Mouse (Mus musculus): ENCODE measurements at regions not wholly inside any gene's neighbourhood (a gene's known extent, or its start where the extent isn't known, plus 50 kb on each side); places are given as distances from the start of the nearest gene placed in this dataset.

DNA sequence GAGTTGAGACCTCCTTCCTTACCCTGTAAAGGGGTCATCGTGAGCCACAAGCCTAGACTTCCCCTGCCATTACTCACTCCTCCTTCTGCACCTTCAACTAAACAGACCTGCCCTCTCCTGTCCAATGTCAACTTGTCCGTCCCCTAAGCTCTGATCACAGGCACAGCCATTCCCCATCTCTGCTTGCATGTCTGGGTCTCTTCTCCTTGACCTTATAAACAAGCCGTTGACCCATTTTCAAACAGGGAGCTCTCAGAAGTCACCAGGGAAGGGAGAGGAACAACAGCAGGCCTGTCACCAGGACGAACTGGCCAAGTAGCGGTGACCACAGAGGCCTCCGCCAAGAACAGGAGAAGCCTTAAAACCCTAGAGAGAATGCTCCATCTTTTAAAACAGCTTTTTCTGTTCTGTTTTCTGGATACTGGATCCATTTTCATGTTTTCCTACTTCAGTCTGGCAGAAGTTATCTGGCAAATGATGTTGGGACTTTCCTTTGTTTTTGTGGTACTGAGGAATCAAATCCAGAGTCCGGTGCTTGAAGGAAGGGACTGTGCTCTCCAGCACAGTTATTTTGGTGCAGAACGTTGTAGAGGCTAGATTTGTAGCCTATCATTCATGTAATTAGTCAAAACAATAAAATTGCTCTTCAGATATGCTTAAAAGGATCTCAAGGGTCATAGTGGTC is 302.2 kb upstream of the Hnrnpa3 start:
- ATAC-seq (ENCODE audit: low FRiP score): no peak
- no peak overlapping the region for H3K9ac ChIP-seq (replicated peaks)
- no peak overlapping the region for H3K4me3 ChIP-seq (replicated peaks)
- WGBS: 83% methylated on average over 8 of the region's 8 CpGs
- no peak overlapping the region for H3K4me2 ChIP-seq
- no peaks in the 10 kb centered on the region for H3K36me3 ChIP-seq
- no peaks in the 10 kb centered on the region for H3K9me3 ChIP-seq (replicated peaks)
- peaks cover 19% of the 10 kb centered on the region for H3K4me1 ChIP-seq
- no peak overlapping the region for H3K27ac ChIP-seq (replicated peaks)
- no peaks in the 10 kb centered on the region for H3K27me3 ChIP-seq (replicated peaks)

GRCm38 (mm10) chr2:75357516-75357915 is 301.5 kb upstream of the Hnrnpa3 start:
- WGBS: 85% methylated on average over 2 of the region's 2 CpGs
- Histone ChIP-seq H3K9ac (replicated peaks) (no peak overlapping the region), H3K36me3 (no peaks in the 10 kb centered on the region), H3K4me2 (no peak overlapping the region), H3K27ac (replicated peaks) (no peak overlapping the region), H3K4me1 (peaks cover 14% of the 10 kb centered on the region), H3K27me3 (replicated peaks) (no peaks in the 10 kb centered on the region), H3K4me3 (replicated peaks) (no peak overlapping the region), H3K9me3 (replicated peaks) (no peaks in the 10 kb centered on the region)
- ATAC-seq (ENCODE audit: low FRiP score): no peak

DNA sequence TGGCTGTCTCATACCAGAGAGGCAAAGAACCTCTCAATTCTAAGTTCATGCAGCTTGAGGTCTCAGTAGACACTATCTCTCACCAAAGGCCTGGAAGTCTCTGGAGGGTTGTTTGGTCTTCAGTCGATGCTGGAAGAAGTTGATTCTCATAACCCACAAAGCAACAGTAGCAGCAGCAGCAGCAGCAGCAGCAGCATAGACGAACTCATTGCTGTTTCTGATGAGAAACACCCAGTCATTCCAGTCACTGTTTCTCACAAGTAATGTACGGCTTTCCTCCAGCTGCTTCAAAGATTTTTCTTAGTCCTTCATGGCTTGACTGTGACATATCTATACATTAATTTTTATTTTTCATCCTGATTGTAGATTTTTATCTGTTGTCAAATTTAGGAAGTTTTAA is 298.1 kb upstream of the Hnrnpa3 start:
- ATAC-seq (ENCODE audit: low FRiP score): no peak
- H3K4me1 ChIP-seq: no peaks in the 10 kb centered on the region
- WGBS: 85% methylated on average over 3 of the region's 3 CpGs
- no peak overlapping the region for H3K9ac ChIP-seq (replicated peaks)
- H3K4me2 ChIP-seq: no peak overlapping the region
- no peaks in the 10 kb centered on the region for H3K27me3 ChIP-seq (replicated peaks)
- H3K9me3 ChIP-seq (replicated peaks): no peaks in the 10 kb centered on the region
- H3K27ac ChIP-seq (replicated peaks): no peak overlapping the region
- no peaks in the 10 kb centered on the region for H3K36me3 ChIP-seq
- H3K4me3 ChIP-seq (replicated peaks): no peak overlapping the region

DNA sequence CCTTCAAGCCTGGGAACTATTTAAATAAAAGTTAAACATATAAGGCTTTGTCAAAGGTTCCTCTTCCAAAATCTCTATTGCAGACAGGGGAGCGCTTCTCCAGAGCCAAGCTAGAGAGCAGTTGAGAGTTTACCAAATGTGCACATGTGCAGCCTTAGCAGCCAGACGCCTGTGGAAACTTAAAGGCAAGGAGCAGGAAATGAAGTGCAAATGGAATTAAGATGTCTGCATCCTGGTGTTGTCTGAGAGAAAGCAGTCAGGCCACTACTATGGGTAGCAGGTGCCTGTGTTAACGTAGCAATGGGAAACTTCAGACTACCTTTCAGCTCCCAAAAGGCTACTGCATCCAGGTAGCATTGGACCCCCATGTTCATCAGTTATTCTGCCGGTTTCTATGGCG is 282.4 kb upstream of the Hnrnpa3 start:
- ATAC-seq (ENCODE audit: low FRiP score): no peak
- no peaks in the 10 kb centered on the region for H3K27me3 ChIP-seq (replicated peaks)
- H3K9me3 ChIP-seq (replicated peaks): no peaks in the 10 kb centered on the region
- peaks cover 11% of the 10 kb centered on the region for H3K4me1 ChIP-seq
- H3K4me3 ChIP-seq (replicated peaks): no peak overlapping the region
- H3K4me2 ChIP-seq: no peak overlapping the region
- H3K27ac ChIP-seq (replicated peaks): no peak overlapping the region
- WGBS: 76% methylated on average over 5 of the region's 5 CpGs
- no peak overlapping the region for H3K9ac ChIP-seq (replicated peaks)
- H3K36me3 ChIP-seq: no peaks in the 10 kb centered on the region

DNA sequence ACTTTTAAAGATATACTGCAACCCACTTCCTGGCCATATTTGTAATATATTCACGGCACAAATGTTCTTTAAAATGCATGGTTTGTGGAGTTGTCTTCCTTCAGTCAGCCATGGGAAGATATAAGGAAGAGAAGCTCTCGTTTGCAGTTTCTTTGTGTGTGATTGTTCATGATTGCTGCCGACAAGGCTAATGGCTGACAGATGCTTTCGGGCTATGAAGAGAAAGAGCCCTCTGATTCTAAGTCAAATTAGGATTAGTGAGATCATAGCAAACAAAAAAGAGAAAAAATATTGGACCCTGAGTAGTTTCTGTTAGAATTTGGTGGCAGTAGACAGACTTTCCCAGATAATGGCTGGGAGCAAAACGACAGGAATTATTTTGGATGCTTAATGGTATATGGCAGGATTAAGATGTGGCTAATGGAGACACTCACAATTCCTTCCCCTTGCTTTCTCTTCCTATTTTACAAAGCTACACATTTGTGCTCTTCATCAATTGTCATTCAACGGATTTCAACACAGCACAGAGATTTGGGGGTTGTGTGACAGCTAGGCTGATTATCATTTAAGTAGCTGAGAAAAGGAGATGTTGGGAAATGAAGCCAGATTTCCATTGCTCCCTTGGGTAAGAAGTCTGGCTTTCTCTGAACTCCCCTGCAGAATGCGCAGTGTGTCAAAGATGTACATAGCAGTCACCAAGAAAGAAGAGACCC is 273.4 kb upstream of the Hnrnpa3 start:
- Histone ChIP-seq H3K27ac (replicated peaks) (0 out of 2 replicates have a peak overlapping the region, but pooled peaks have one; percentile 4), H3K4me3 (replicated peaks) (no peak overlapping the region), H3K4me2 (no peak overlapping the region), H3K9ac (replicated peaks) (no peak overlapping the region), H3K27me3 (replicated peaks) (no peaks in the 10 kb centered on the region), H3K9me3 (replicated peaks) (no peaks in the 10 kb centered on the region), H3K4me1 (peaks cover 11% of the 10 kb centered on the region; the same call in 1 of the 2 replicates), H3K36me3 (no peaks in the 10 kb centered on the region)
- no peak for ATAC-seq (ENCODE audit: low FRiP score)
- WGBS: 44% methylated on average over 7 of the region's 7 CpGs

DNA sequence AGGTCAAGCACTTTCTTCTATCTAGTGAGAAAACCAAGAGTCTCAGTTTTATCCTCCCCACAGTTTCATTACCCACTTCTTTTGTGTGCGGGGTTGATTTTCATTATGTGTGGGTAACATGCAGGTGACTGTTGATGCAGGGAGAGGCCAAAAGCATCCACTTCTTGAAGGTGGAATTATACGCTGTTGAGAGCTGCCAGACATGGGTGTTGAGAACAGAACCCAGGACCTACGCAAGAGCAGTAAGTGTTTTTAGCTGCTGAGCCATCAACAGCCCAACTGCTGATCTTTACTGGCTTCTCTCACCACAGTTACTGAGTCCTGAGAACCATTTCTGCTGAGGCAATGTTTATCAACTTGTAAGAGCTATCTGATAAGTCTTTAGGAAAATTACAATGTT is 272.4 kb upstream of the Hnrnpa3 start:
- 94% methylated on average over 3 of the region's 3 CpGs for WGBS
- H3K36me3 ChIP-seq: no peaks in the 10 kb centered on the region
- H3K4me3 ChIP-seq (replicated peaks): no peak overlapping the region
- ATAC-seq (ENCODE audit: low FRiP score): no peak
- no peaks in the 10 kb centered on the region for H3K27me3 ChIP-seq (replicated peaks)
- H3K4me1 ChIP-seq: peaks cover 11% of the 10 kb centered on the region; the same call in 1 of the 2 replicates
- H3K4me2 ChIP-seq: no peak overlapping the region
- H3K9ac ChIP-seq (replicated peaks): no peak overlapping the region
- H3K27ac ChIP-seq (replicated peaks): no peak overlapping the region
- no peaks in the 10 kb centered on the region for H3K9me3 ChIP-seq (replicated peaks)

DNA sequence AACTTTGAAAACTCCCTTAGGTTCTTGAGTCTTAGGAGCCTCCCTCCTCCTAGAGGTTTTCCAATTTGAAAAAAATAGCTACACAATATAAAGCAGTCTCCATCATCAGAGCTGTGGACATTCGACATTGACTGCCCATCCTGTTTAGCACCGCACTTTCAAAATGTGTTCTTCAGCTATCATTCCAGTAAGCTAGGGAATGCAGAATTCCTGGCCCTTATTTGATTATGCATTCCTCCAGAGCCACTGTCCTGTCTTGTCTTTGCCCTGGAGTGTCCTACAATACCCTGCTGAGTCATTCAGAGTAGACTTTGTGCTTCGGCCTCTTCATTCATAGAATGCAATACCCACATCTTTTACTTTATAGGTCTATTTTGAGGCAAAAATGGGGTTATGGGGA is 267.0 kb upstream of the Hnrnpa3 start:
- no peak overlapping the region for H3K4me2 ChIP-seq
- H3K9ac ChIP-seq (replicated peaks): no peak overlapping the region
- no peaks in the 10 kb centered on the region for H3K36me3 ChIP-seq
- H3K27me3 ChIP-seq (replicated peaks): 0 out of 2 replicates have a peak, but pooled peaks cover 3% of the 10 kb centered on the region
- H3K27ac ChIP-seq (replicated peaks): no peak overlapping the region
- H3K9me3 ChIP-seq (replicated peaks): no peaks in the 10 kb centered on the region
- no peak for ATAC-seq (ENCODE audit: low FRiP score)
- H3K4me3 ChIP-seq (replicated peaks): no peak overlapping the region
- H3K4me1 ChIP-seq: no peaks in the 10 kb centered on the region
- 93% methylated on average over 3 of the region's 3 CpGs for WGBS

- WGBS: 73% methylated on average over 6 of the region's 6 CpGs
- Histone ChIP-seq H3K36me3 (no peaks in the 10 kb centered on the region), H3K4me2 (no peak overlapping the region), H3K9ac (replicated peaks) (no peak overlapping the region), H3K9me3 (replicated peaks) (no peaks in the 10 kb centered on the region), H3K4me1 (no peaks in the 10 kb centered on the region), H3K27ac (replicated peaks) (no peak overlapping the region), H3K4me3 (replicated peaks) (no peak overlapping the region), H3K27me3 (replicated peaks) (0 out of 2 replicates have a peak, but pooled peaks cover 3% of the 10 kb centered on the region)
- no peak for ATAC-seq (ENCODE audit: low FRiP score)
These were observed 264.0 kb upstream of the Hnrnpa3 start for GRCm38 (mm10) chr2:75394928-75395673.

DNA sequence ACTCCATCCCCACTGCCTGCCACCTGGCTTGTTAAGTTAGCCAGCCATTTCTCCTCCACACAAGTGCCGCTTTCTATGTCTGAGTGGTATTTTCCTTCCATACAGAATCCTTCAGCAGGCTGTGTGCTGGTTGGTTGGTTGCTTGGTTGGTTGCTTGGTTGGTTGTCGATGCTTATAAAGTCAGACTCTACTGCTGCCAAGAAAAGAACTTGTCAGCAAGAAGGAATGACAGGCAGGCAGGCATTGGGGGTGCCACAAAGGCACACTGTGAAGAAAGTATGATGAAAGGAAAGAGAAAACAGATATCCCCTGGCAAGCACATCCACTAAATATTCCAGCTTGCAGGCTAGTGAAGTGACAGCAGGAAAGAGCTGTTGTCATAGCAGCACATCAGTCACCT is 263.0 kb upstream of the Hnrnpa3 start:
- no peak for ATAC-seq (ENCODE audit: low FRiP score)
- Histone ChIP-seq H3K27ac (replicated peaks) (no peak overlapping the region), H3K27me3 (replicated peaks) (0 out of 2 replicates have a peak, but pooled peaks cover 3% of the 10 kb centered on the region), H3K9me3 (replicated peaks) (no peaks in the 10 kb centered on the region), H3K9ac (replicated peaks) (no peak overlapping the region), H3K4me2 (no peak overlapping the region), H3K36me3 (no peaks in the 10 kb centered on the region), H3K4me1 (no peaks in the 10 kb centered on the region), H3K4me3 (replicated peaks) (no peak overlapping the region)
- WGBS: 80% methylated on average over 2 of the region's 2 CpGs

- no peak overlapping the region for H3K4me3 ChIP-seq (replicated peaks)
- no peaks in the 10 kb centered on the region for H3K9me3 ChIP-seq (replicated peaks)
- no peak for ATAC-seq (ENCODE audit: low FRiP score)
- 85% methylated on average over 7 of the region's 7 CpGs for WGBS
- no peak overlapping the region for H3K4me2 ChIP-seq
- no peaks in the 10 kb centered on the region for H3K36me3 ChIP-seq
- H3K4me1 ChIP-seq: no peaks in the 10 kb centered on the region
- H3K9ac ChIP-seq (replicated peaks): no peak overlapping the region
- H3K27me3 ChIP-seq (replicated peaks): no peaks in the 10 kb centered on the region
- H3K27ac ChIP-seq (replicated peaks): no peak overlapping the region
These were observed 258.7 kb upstream of the Hnrnpa3 start for GRCm38 (mm10) chr2:75400291-75400870.

GRCm38 (mm10) chr2:75403791-75404190 is 255.3 kb upstream of the Hnrnpa3 start:
- no peak overlapping the region for H3K4me3 ChIP-seq (replicated peaks)
- H3K27ac ChIP-seq (replicated peaks): no peak overlapping the region
- 48% methylated on average over 8 of the region's 8 CpGs for WGBS
- no peaks in the 10 kb centered on the region for H3K9me3 ChIP-seq (replicated peaks)
- H3K9ac ChIP-seq (replicated peaks): no peak overlapping the region
- no peak for ATAC-seq (ENCODE audit: low FRiP score)
- H3K36me3 ChIP-seq: no peaks in the 10 kb centered on the region
- H3K4me1 ChIP-seq: peaks cover 13% of the 10 kb centered on the region
- H3K4me2 ChIP-seq: no peak overlapping the region
- no peaks in the 10 kb centered on the region for H3K27me3 ChIP-seq (replicated peaks)

All from neural tube, embryonic 15.5 days (tissue).